Mouse (Mus musculus) intestine, postnatal 0 days (tissue): ENCODE measurements around the gene Cdhr3. TPM values are rescaled to one million over a fixed set of nuclear protein-coding genes. Genes with fewer than 3 reads are reported as not detected.
A peak's percentile ranks its signal among the peaks of the same experiment; 100 is the strongest.

ENCODE experiments used
- ATAC-seq: fragments of 200-750 bp; cut with Nextera tagmentation; 2 replicates; pipeline ENCODE4 v1.8.0; 2017; ENCODE audit warnings: mild to moderate bottlenecking, moderate TSS enrichment, moderate library complexity
- H3K27ac ChIP-seq: fragments of 300-500 bp; sonication (generic); 2 replicates; pipeline ENCODE4 v1.5.1; 2014; ENCODE audit warnings: mild to moderate bottlenecking, low read depth, low read length, moderate library complexity
- H3K27me3 ChIP-seq: fragments of 300-500 bp; sonication (generic); replicated peaks from 2 replicates; pipeline ENCODE4 v1.6.1; 2014; ENCODE audit warnings: low read length, mixed read lengths; ENCODE audit not compliant: control insufficient read depth, insufficient read depth
- H3K36me3 ChIP-seq: fragments of 300-500 bp; sonication (generic); 2 replicates; pipeline ENCODE4 v1.6.1; 2014; ENCODE audit warnings: mild to moderate bottlenecking, moderate library complexity; ENCODE audit not compliant: control insufficient read depth, insufficient read depth
- H3K4me1 ChIP-seq: fragments of 300-500 bp; sonication (generic); replicated peaks from 2 replicates; pipeline ENCODE4 v1.6.1; 2014; ENCODE audit warnings: antibody characterized with exemption, low read length, mixed read lengths; ENCODE audit not compliant: control insufficient read depth, insufficient read depth
- H3K4me2 ChIP-seq: fragments of 300-500 bp; sonication (generic); replicated peaks from 2 replicates; pipeline ENCODE4 v1.6.1; 2014; ENCODE audit warnings: low read depth, mild to moderate bottlenecking, moderate library complexity
- H3K4me3 ChIP-seq: fragments of 300-500 bp; sonication (generic); 2 replicates; pipeline ENCODE4 v1.5.1; 2014; ENCODE audit warnings: low read depth, low read length
- H3K9ac ChIP-seq: fragments of 300-500 bp; sonication (generic); 2 replicates; pipeline ENCODE4 v1.6.1; 2014; ENCODE audit warnings: mild to moderate bottlenecking, low read depth, low read length
- H3K9me3 ChIP-seq: fragments of 300-500 bp; sonication (generic); 2 replicates; pipeline ENCODE4 v1.6.1; 2016; ENCODE audit warnings: mixed run types; ENCODE audit not compliant: control insufficient read depth
- CTCF ChIP-seq: sonication (generic); IDR thresholded peaks from 2 replicates; pipeline ENCODE4 v1.5.1; 2016; ENCODE audit warnings: low read depth, mild to moderate bottlenecking, control low read depth, antibody characterized with exemption, moderate library complexity
- WGBS: fragments of 180-500 bp; shearing (Covaris S2); extraction: QIAGEN DNeasy Blood & Tissue Kit; methylation state at CpG from one replicate; pipeline ENCODE4 v1.1.7; 2014; 5-methylcytosine and 5-hydroxymethylcytosine counted together
- polyA plus RNA-seq: library from polyadenylated mRNA; unstranded; fragments of >200 nt; fragmentation: Nextera tagmentation; extraction: Ambion mirVana; gene quantifications from 2 replicates; pipeline ENCODE4 v1.2.1, GENCODE M21; 2015

The Cdhr3 gene
- polyA plus RNA-seq, 1 experiment from 2014 or later: 0.10 TPM

DNA sequence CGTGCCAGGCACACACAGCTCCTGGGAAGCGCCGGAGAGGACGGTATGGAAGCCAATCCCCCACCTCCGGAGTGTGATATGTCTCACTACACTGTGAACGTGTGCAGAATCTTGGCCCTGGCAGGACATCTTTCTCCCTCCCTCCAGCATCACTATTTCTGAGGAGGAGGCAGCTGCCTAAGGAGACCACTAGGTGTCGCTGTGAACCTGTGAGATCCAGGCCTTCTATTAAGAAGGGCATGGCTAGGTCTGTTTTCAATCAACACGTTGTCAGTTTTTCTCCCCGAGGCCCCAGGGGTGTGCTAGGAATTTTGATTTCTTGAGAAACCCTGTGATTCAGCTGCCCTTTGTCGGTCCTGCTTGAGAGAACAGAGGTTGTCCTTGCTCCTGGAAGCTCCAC lies 65.6 kb downstream of the Cdhr3 start:
- Histone ChIP-seq H3K4me1 (no peaks in the 10 kb centered on the region), H3K27ac (no peak overlapping the region), H3K4me3 (no peak overlapping the region), H3K27me3 (no peaks in the 10 kb centered on the region), H3K36me3 (no peaks in the 10 kb centered on the region), H3K9me3 (no peaks in the 10 kb centered on the region), H3K4me2 (peak overlapping the region; percentile 30; the same call in 1 of the 2 replicates), H3K9ac (no peak overlapping the region)
- TF ChIP-seq CTCF: peak; percentile 97
- under 1% methylated on average over 10 of the region's 10 CpGs for WGBS
- peak; percentile 59 for ATAC-seq

- ATAC-seq: no peak
- Histone ChIP-seq H3K9me3 (no peaks in the 10 kb centered on the region), H3K4me3 (no peak overlapping the region), H3K9ac (no peak overlapping the region), H3K4me2 (no peak overlapping the region), H3K27me3 (no peaks in the 10 kb centered on the region), H3K27ac (no peak overlapping the region), H3K36me3 (no peaks in the 10 kb centered on the region), H3K4me1 (no peaks in the 10 kb centered on the region)
- WGBS: 84% methylated on average over 6 of the region's 6 CpGs
- no peak for TF ChIP-seq CTCF
These were observed 68.2 kb downstream of the Cdhr3 start for GRCm38 (mm10) chr12:33024524-33024923.

DNA sequence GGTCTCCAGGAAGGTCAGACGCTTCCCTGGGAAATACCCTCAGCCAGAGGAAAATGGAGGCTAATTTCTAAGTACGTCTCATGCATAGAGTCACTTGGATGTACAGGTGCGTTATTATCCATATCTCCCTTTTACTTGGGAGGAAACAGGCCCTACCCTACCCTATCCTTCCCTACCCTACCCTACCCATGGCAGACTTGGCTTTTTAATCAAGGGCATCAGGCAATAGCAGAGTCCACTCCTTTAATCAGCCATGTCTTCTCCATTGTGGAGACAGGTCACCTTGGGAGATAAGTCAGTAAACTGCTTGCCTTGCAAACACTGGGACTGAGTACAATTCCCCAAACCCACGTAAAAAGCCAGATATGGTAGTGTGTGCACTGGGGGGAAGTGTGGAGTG lies 70.9 kb downstream of the Cdhr3 start:
- ATAC-seq: no peak
- H3K4me2 ChIP-seq: no peak overlapping the region
- H3K4me1 ChIP-seq: no peaks in the 10 kb centered on the region
- 81% methylated on average over 4 of the region's 4 CpGs for WGBS
- no peaks in the 10 kb centered on the region for H3K9me3 ChIP-seq
- no peak for TF ChIP-seq CTCF
- no peak overlapping the region for H3K4me3 ChIP-seq
- H3K36me3 ChIP-seq: no peaks in the 10 kb centered on the region
- no peak overlapping the region for H3K27ac ChIP-seq
- no peaks in the 10 kb centered on the region for H3K27me3 ChIP-seq
- H3K9ac ChIP-seq: no peak overlapping the region

DNA sequence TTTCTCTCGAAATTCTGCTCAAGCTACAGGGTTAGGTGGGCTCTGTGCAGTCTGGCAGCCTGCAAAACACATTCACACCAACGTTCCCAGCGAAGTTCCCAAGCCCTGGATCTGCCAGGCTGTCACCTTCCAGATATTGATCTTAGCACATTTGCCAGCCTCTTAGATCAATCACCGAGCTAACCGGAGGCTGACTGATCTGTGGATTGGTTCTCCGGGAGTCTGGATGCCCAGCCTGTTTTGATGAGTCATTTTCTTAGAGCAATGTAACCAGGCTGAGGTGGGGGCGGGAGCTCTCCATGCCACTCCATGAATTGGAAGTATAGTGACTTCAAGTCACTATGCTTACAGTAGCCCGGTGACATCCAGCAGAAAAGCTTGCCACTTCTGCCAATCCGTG lies 71.5 kb downstream of the Cdhr3 start:
- no peaks in the 10 kb centered on the region for H3K27me3 ChIP-seq

GRCm38 (mm10) chr12:33020011-33020410 lies 72.7 kb downstream of the Cdhr3 start:
- Histone ChIP-seq H3K4me1 (no peaks in the 10 kb centered on the region), H3K36me3 (no peaks in the 10 kb centered on the region), H3K9ac (no peak overlapping the region), H3K4me2 (no peak overlapping the region), H3K9me3 (no peaks in the 10 kb centered on the region), H3K27me3 (no peaks in the 10 kb centered on the region), H3K4me3 (no peak overlapping the region), H3K27ac (no peak overlapping the region)
- no peak for TF ChIP-seq CTCF
- no peak for ATAC-seq
- WGBS: 80% methylated on average over 6 of the region's 6 CpGs

More for the DNA sequence above, 71.5 kb downstream of the Cdhr3 start:
- H3K4me2 ChIP-seq: no peak overlapping the region
- H3K36me3 ChIP-seq: no peaks in the 10 kb centered on the region
- H3K9ac ChIP-seq: no peak overlapping the region
- no peak overlapping the region for H3K4me3 ChIP-seq
- no peaks in the 10 kb centered on the region for H3K4me1 ChIP-seq
- WGBS: 78% methylated on average over 9 of the region's 9 CpGs
- H3K27ac ChIP-seq: no peak overlapping the region
- no peak for TF ChIP-seq CTCF
- H3K9me3 ChIP-seq: no peaks in the 10 kb centered on the region
- no peak for ATAC-seq

GRCm38 (mm10) chr12:33018601-33019000 lies 74.1 kb downstream of the Cdhr3 start:
- Histone ChIP-seq H3K36me3 (no peaks in the 10 kb centered on the region), H3K9ac (no peak overlapping the region), H3K27me3 (no peaks in the 10 kb centered on the region), H3K4me1 (no peaks in the 10 kb centered on the region), H3K4me3 (no peak overlapping the region), H3K27ac (no peak overlapping the region), H3K4me2 (no peak overlapping the region), H3K9me3 (no peaks in the 10 kb centered on the region)
- ATAC-seq: no peak
- TF ChIP-seq CTCF: no peak
- 68% methylated on average over 4 of the region's 4 CpGs for WGBS
